Mouse (Mus musculus): ENCODE measurements around the gene Grhpr. TPM values are rescaled to one million over a fixed set of nuclear protein-coding genes. Genes with fewer than 3 reads are reported as not detected.

Grhpr gene
- total RNA-seq, 1 experiment: 38.2 TPM

DNA sequence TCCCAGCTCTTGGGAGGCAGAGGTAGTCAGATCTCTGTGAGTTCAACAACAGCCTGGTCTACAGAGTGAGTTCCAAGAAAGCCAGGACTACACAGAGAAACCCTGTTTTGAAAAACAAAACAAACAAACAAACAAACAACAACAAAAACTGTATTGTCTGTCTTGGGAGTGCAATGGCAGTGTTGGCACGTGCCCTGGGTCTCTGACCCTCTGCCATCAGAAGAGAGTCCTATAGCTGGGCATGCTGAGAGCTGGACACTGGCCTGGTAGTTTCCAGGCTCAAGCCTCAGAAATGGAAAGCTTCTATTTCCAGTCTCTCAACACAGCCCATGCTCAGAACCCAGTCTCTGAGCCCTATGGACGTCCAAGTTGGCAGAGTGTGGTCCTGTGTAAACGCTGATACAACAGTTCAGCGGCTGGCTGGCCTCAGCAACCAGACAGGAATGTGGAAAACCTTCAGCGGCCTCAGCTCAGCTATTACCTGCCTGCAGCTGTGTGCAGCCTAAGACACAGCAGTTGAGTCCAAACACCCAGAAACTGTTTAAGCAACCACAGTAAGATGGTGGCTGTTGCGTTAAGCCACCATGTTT is 5.1 kb upstream of the Grhpr start:
- in situ Hi-C loops (cut with MboI; ENCODE audit: low sequenced_read_pairs in 2 of 2, unreplicated experiment in 2 of 2): no loop called here
- H3K4me3 ChIP-seq (ENCODE audit: insufficient read depth in 1 of 2, low read depth in 1 of 2, low read length in 2 of 2, poor library complexity in 1 of 2, severe bottlenecking in 1 of 2): no peak overlapping the region
- H3K4me1 ChIP-seq (ENCODE audit: control insufficient read depth in 2 of 2, insufficient read depth in 2 of 2, low read length in 2 of 2, poor library complexity in 1 of 2): peaks cover 0 to 11% of the 10 kb centered on the region in 2 experiments; a peak in 2 of 4 replicates
- H3K27ac ChIP-seq (ENCODE audit: insufficient read depth, low read depth, low read length, poor library complexity, severe bottlenecking): no peak overlapping the region
- no peak for TF ChIP-seq ZNF384 (IDR thresholded peaks at IDR 0.05; ENCODE audit: low read depth, low read length)
- TF ChIP-seq ZC3H11A (IDR thresholded peaks at IDR 0.05; ENCODE audit: borderline replicate concordance, low read depth, low read length): no peak
- H3K9ac ChIP-seq (ENCODE audit: insufficient read depth, low read depth, low read length, poor library complexity, severe bottlenecking): no peak overlapping the region
- H3K36me3 ChIP-seq (ENCODE audit: control insufficient read depth, insufficient read depth, low read length, poor library complexity, severe bottlenecking): no peaks in the 10 kb centered on the region
- DNase-seq (ENCODE audit: low read depth, low spot score): no peak
- H3K9me3 ChIP-seq (ENCODE audit: control insufficient read depth, insufficient read depth, low read depth, low read length): no peaks in the 10 kb centered on the region

GRCm38 (mm10) chr4:44976921-44977710 is 4.1 kb upstream of the Grhpr start:
- H3K27ac ChIP-seq (ENCODE audit: insufficient read depth, low read depth, low read length, poor library complexity, severe bottlenecking): no peak overlapping the region
- peaks cover 0 to 11% of the 10 kb centered on the region in 2 experiments; a peak in 2 of 4 replicates for H3K4me1 ChIP-seq (ENCODE audit: control insufficient read depth in 2 of 2, insufficient read depth in 2 of 2, low read length in 2 of 2, poor library complexity in 1 of 2)
- TF ChIP-seq MAFK (IDR thresholded peaks at IDR 0.05; ENCODE audit: insufficient read depth, low read depth, low read length) (no peak), ZC3H11A (IDR thresholded peaks at IDR 0.05; ENCODE audit: borderline replicate concordance, low read depth, low read length) (no peak), CHD2 (IDR thresholded peaks at IDR 0.05; ENCODE audit: low read depth, low read length) (no peak), HCFC1 (IDR thresholded peaks at IDR 0.05; ENCODE audit: borderline replicate concordance, insufficient read depth, low read length) (no peak), ZNF384 (IDR thresholded peaks at IDR 0.05; ENCODE audit: low read depth, low read length) (no peak)
- in situ Hi-C loops (cut with MboI; ENCODE audit: low sequenced_read_pairs in 2 of 2, unreplicated experiment in 2 of 2): no loop called here
- H3K9me3 ChIP-seq (ENCODE audit: control insufficient read depth, insufficient read depth, low read depth, low read length): no peaks in the 10 kb centered on the region
- no peak overlapping the region for H3K4me3 ChIP-seq (ENCODE audit: insufficient read depth in 1 of 2, low read depth in 1 of 2, low read length in 2 of 2, poor library complexity in 1 of 2, severe bottlenecking in 1 of 2)
- H3K36me3 ChIP-seq (ENCODE audit: control insufficient read depth, insufficient read depth, low read length, poor library complexity, severe bottlenecking): no peaks in the 10 kb centered on the region
- no peak overlapping the region for H3K9ac ChIP-seq (ENCODE audit: insufficient read depth, low read depth, low read length, poor library complexity, severe bottlenecking)
- DNase-seq (ENCODE audit: low read depth, low spot score): no peak

DNA sequence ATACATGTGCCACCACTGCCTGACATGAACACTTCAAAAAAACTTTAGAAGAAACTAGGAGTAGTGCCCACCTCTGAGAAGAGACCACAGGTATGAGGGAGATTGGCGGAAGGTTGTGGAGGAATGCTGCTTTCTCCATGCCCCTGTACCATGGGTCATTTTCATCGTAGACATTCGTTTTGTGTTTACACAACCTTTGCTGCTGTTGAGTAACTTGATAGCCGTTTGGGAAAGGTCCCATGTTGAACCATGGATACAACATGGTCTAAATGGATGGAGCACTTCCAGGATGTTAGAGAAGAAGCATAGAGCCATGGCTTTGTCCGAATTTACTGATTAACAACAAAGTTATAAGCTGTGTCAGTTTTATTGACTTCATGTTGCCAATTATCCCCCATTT is 3.0 kb upstream of the Grhpr start:
- TF ChIP-seq MAFK (IDR thresholded peaks at IDR 0.05; ENCODE audit: insufficient read depth, low read depth, low read length) (no peak), CHD2 (IDR thresholded peaks at IDR 0.05; ENCODE audit: low read depth, low read length) (no peak), HCFC1 (IDR thresholded peaks at IDR 0.05; ENCODE audit: borderline replicate concordance, insufficient read depth, low read length) (no peak), ZNF384 (IDR thresholded peaks at IDR 0.05; ENCODE audit: low read depth, low read length) (no peak), ZC3H11A (IDR thresholded peaks at IDR 0.05; ENCODE audit: borderline replicate concordance, low read depth, low read length) (no peak)
- no peak overlapping the region for H3K27ac ChIP-seq (ENCODE audit: insufficient read depth, low read depth, low read length, poor library complexity, severe bottlenecking)
- no peak overlapping the region for H3K4me3 ChIP-seq (ENCODE audit: insufficient read depth in 1 of 2, low read depth in 1 of 2, low read length in 2 of 2, poor library complexity in 1 of 2, severe bottlenecking in 1 of 2)
- H3K9ac ChIP-seq (ENCODE audit: insufficient read depth, low read depth, low read length, poor library complexity, severe bottlenecking): no peak overlapping the region
- H3K9me3 ChIP-seq (ENCODE audit: control insufficient read depth, insufficient read depth, low read depth, low read length): no peaks in the 10 kb centered on the region
- no peak for DNase-seq (ENCODE audit: low read depth, low spot score)
- no peaks in the 10 kb centered on the region; the same call in 1 of the 2 replicates for H3K36me3 ChIP-seq (ENCODE audit: control insufficient read depth, insufficient read depth, low read length, poor library complexity, severe bottlenecking)
- in situ Hi-C loops (cut with MboI; ENCODE audit: low sequenced_read_pairs in 2 of 2, unreplicated experiment in 2 of 2): no loop called here
- peaks cover 0 to 20% of the 10 kb centered on the region in 2 experiments; a peak in 2 of 4 replicates for H3K4me1 ChIP-seq (ENCODE audit: control insufficient read depth in 2 of 2, insufficient read depth in 2 of 2, low read length in 2 of 2, poor library complexity in 1 of 2)

DNA sequence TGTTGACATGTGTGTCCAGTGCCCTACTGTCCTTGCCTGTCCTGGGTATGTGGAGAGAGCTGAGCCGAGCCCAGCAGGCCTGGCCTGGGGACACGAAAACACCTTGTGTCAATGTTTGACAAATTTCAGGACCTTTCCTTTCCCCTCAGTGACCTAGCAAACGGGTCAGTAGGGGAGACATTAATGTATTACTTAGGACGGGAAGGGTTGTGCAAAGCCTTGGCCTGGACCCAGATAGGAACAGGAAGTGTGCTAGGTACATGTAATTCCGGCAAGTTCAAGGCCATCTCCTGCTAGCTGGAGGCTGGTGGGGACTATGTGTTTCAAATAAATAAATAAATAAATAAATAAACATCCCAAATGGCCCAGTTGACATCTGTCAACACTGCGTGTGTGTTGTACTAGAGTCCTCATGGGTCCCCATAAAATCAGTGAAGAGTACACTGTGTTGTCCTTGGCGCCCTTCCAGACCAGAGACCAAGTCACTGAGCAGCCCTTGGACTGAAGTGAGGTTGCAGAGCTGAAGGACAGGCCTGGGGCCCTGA is 1.3 kb upstream of the Grhpr start:
- TF ChIP-seq ZNF384 (IDR thresholded peaks at IDR 0.05; ENCODE audit: low read depth, low read length): no peak
- TF ChIP-seq HCFC1 (IDR thresholded peaks at IDR 0.05; ENCODE audit: borderline replicate concordance, insufficient read depth, low read length): no peak
- no peak for TF ChIP-seq MAFK (IDR thresholded peaks at IDR 0.05; ENCODE audit: insufficient read depth, low read depth, low read length)
- H3K9ac ChIP-seq (ENCODE audit: insufficient read depth, low read depth, low read length, poor library complexity, severe bottlenecking): peak overlapping the region; percentile 2; the same call in 1 of the 2 replicates
- no peaks in the 10 kb centered on the region for H3K9me3 ChIP-seq (ENCODE audit: control insufficient read depth, insufficient read depth, low read depth, low read length)
- H3K4me3 ChIP-seq (ENCODE audit: insufficient read depth in 1 of 2, low read depth in 1 of 2, low read length in 2 of 2, poor library complexity in 1 of 2, severe bottlenecking in 1 of 2): no peak overlapping the region
- DNase-seq (ENCODE audit: low read depth, low spot score): no peak
- H3K27ac ChIP-seq (ENCODE audit: insufficient read depth, low read depth, low read length, poor library complexity, severe bottlenecking): no peak overlapping the region
- H3K4me1 ChIP-seq (ENCODE audit: control insufficient read depth in 2 of 2, insufficient read depth in 2 of 2, low read length in 2 of 2, poor library complexity in 1 of 2): peaks cover 0 to 30% of the 10 kb centered on the region in 2 experiments; a peak in 2 of 4 replicates
- H3K36me3 ChIP-seq (ENCODE audit: control insufficient read depth, insufficient read depth, low read length, poor library complexity, severe bottlenecking): peaks cover 6% of the 10 kb centered on the region; the same call in 1 of the 2 replicates
- in situ Hi-C loops (cut with MboI; ENCODE audit: low sequenced_read_pairs in 2 of 2, unreplicated experiment in 2 of 2): no loop called here

Data from ES-E14 (cell line).